Mouse (Mus musculus): ENCODE measurements at regions not wholly inside any gene's neighbourhood (a gene's known extent, or its start where the extent isn't known, plus 50 kb on each side); places are given as distances from the start of the nearest gene placed in this dataset.

Small RNA genes in the stretch of these regions (microRNA-seq; reads per million reads assigned to microRNA genes)
- gene Gm27682: 0 reads per million in 2 experiments

Data from gastrocnemius, postnatal 36 days (tissue).